Mouse (Mus musculus): ENCODE measurements around the gene Mtrf1. TPM values are rescaled to one million over a fixed set of nuclear protein-coding genes. Genes with fewer than 3 reads are reported as not detected.
"Not testable (repeated sequence)": the region's sequence is repeated elsewhere in the genome, so short reads cannot be mapped to it uniquely, and the experiment has no call there.

The Mtrf1 gene
- polyA plus RNA-seq, 1 experiment = 3.1 TPM

- no peak for TF ChIP-seq E2F4 (IDR thresholded peaks at IDR 0.05; ENCODE audit: insufficient read depth)
- TF ChIP-seq TCF12 (IDR thresholded peaks at IDR 0.05; ENCODE audit: insufficient read depth, poor library complexity, severe bottlenecking) = no peak
- no peak for TF ChIP-seq TCF3 (IDR thresholded peaks at IDR 0.05; ENCODE audit: insufficient read length, low read depth)
- TF ChIP-seq POLR2A (IDR thresholded peaks at IDR 0.05; ENCODE audit: insufficient read length, low read depth) = no peak
- TF ChIP-seq MYOD1 (IDR thresholded peaks at IDR 0.05; ENCODE audit: control insufficient read depth in 1 of 3, insufficient read length in 2 of 3, low read depth in 2 of 3) = no peak
- Histone ChIP-seq H3K79me2 (ENCODE audit: control insufficient read depth, insufficient read depth) (no peaks in the 10 kb centered on the region), H3K27me3 (ENCODE audit: control insufficient read depth, insufficient read depth, insufficient read length) (no peaks in the 10 kb centered on the region), H3K4me2 (ENCODE audit: low read depth) (no peak overlapping the region), H3ac (ENCODE audit: control insufficient read depth, insufficient read length) (no peak overlapping the region), H3K36me3 (ENCODE audit: control insufficient read depth, insufficient read depth) (no peaks in the 10 kb centered on the region), H3K4me3 (no peak overlapping the region)
These were observed 22.6 kb downstream of the Mtrf1 start for GRCm38 (mm10) chr14:79420083-79420685.

DNA sequence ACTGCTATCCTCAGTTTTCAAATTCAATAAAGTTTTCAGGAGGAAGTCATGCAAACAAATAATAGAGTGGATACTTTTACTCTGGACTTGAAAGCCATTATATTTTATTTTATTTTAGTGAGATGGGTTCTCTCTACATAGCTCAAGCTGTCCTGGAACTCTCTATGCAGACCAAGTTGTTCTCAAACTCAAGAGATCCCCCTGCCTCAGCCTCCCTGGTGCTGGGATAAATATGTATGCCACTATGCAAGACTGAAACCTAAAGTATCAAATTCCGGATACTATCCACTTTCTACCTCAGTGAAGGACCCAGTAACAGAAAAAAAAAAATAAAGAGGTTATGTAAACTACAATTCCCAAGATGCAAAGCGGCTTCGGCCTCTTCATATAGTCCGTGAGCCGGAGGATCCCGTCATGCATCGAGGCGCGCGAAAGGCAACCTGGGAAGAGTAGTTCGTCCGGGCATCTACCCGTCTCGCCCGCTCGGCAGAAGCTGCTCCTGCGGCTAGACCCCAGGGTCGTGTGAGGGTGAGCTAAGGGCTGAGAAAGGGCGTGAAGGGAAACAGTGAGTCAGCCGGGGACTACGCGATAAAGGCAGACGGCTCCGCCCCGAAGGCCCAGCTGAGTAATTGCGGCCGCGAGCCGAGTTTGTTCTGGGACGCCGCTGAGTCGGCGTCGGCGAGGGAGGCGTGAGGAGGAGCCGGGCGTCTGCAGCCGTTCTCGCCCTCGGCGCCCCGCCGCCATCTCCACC is 28.6 kb downstream of the Mtrf1 start, which contains the start of gene Kbtbd7:
Gene Kbtbd7 (plus strand): TSS at position 533 of the 751 bp plus-strand sequence.
- Histone ChIP-seq H3K4me2 (ENCODE audit: low read depth) (peak within 1 kb of the TSS; percentile 58), H3ac (ENCODE audit: control insufficient read depth, insufficient read length) (no peak within 1 kb of the TSS), H3K4me3 (peak within 1 kb of the TSS; percentile 17), H3K79me2 (ENCODE audit: control insufficient read depth, insufficient read depth) (no peaks in the 10 kb centered on the region), H3K27me3 (ENCODE audit: control insufficient read depth, insufficient read depth, insufficient read length) (no peaks in the 10 kb centered on the region), H3K36me3 (ENCODE audit: control insufficient read depth, insufficient read depth) (no peaks in the 10 kb centered on the region)
- TF ChIP-seq POLR2AphosphoS2 (IDR thresholded peaks at IDR 0.05; ENCODE audit: insufficient read length, low read depth) (no peak), MYOD1 (IDR thresholded peaks at IDR 0.05; ENCODE audit: control insufficient read depth in 1 of 3, insufficient read length in 2 of 3, low read depth in 2 of 3) (no peak), USF1 (IDR thresholded peaks at IDR 0.05; ENCODE audit: low read depth) (no peak), MYOG (IDR thresholded peaks at IDR 0.05; ENCODE audit: control insufficient read depth in 1 of 3, insufficient read depth in 1 of 3, insufficient read length in 2 of 3, low read depth in 2 of 3) (no peak), MAX (IDR thresholded peaks at IDR 0.05; ENCODE audit: low read depth) (no peak), REST (IDR thresholded peaks at IDR 0.05; ENCODE audit: insufficient read depth, insufficient read length) (no peak), CEBPB (IDR thresholded peaks at IDR 0.05; ENCODE audit: insufficient read depth, poor library complexity, severe bottlenecking) (no peak), POLR2A (IDR thresholded peaks at IDR 0.05; ENCODE audit: insufficient read length, low read depth) (no peak), SRF (IDR thresholded peaks at IDR 0.05; ENCODE audit: control insufficient read depth, insufficient read length, low read depth) (no peak), E2F4 (IDR thresholded peaks at IDR 0.05; ENCODE audit: insufficient read depth) (no peak), TCF3 (IDR thresholded peaks at IDR 0.05; ENCODE audit: insufficient read length, low read depth) (no peak), TCF12 (IDR thresholded peaks at IDR 0.05; ENCODE audit: insufficient read depth, poor library complexity, severe bottlenecking) (no peak)

DNA sequence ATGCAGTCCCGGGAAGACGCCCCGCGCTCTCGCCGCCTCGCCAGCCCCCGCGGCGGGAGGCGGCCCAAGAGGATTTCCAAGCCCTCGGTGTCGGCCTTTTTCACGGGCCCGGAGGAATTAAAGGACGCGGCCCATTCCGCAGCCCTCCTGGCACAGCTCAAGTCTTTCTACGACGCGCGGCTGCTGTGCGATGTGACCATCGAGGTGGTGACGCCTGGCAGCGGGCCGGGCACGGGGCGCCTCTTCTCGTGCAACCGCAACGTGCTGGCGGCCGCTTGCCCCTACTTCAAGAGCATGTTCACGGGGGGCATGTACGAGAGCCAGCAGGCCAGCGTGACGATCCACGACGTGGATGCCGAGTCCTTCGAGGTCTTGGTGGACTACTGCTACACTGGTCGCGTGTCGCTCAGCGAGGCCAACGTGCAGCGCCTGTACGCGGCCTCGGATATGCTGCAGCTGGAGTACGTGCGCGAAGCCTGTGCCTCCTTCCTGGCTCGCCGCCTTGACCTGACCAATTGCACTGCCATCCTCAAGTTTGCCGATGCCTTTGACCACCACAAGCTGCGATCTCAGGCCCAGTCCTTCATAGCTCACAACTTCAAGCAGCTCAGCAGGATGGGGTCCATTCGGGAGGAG is 29.3 kb downstream of the Mtrf1 start:
- H3K4me2 ChIP-seq (ENCODE audit: low read depth); H3K79me2 ChIP-seq (ENCODE audit: control insufficient read depth, insufficient read depth); H3ac ChIP-seq (ENCODE audit: control insufficient read depth, insufficient read length); H3K27me3 ChIP-seq (ENCODE audit: control insufficient read depth, insufficient read depth, insufficient read length); H3K36me3 ChIP-seq (ENCODE audit: control insufficient read depth, insufficient read depth): not testable (repeated sequence)
- H3K4me3 ChIP-seq = peak overlapping the region; percentile 17

- Histone ChIP-seq H3K4me2 (ENCODE audit: low read depth) (no peak overlapping the region), H3K36me3 (ENCODE audit: control insufficient read depth, insufficient read depth) (no peaks in the 10 kb centered on the region), H3K4me3 (no peak overlapping the region), H3ac (ENCODE audit: control insufficient read depth, insufficient read length) (no peak overlapping the region), H3K79me2 (ENCODE audit: control insufficient read depth, insufficient read depth) (no peaks in the 10 kb centered on the region), H3K27me3 (ENCODE audit: control insufficient read depth, insufficient read depth, insufficient read length) (no peaks in the 10 kb centered on the region)
- TF ChIP-seq SRF (IDR thresholded peaks at IDR 0.05; ENCODE audit: control insufficient read depth, insufficient read length, low read depth) (no peak), MYOD1 (IDR thresholded peaks at IDR 0.05; ENCODE audit: control insufficient read depth in 1 of 3, insufficient read length in 2 of 3, low read depth in 2 of 3) (no peak), REST (IDR thresholded peaks at IDR 0.05; ENCODE audit: insufficient read depth, insufficient read length) (no peak), CEBPB (IDR thresholded peaks at IDR 0.05; ENCODE audit: insufficient read depth, poor library complexity, severe bottlenecking) (no peak), MAX (IDR thresholded peaks at IDR 0.05; ENCODE audit: low read depth) (no peak), USF1 (IDR thresholded peaks at IDR 0.05; ENCODE audit: low read depth) (no peak), TCF12 (IDR thresholded peaks at IDR 0.05; ENCODE audit: insufficient read depth, poor library complexity, severe bottlenecking) (no peak), POLR2AphosphoS2 (IDR thresholded peaks at IDR 0.05; ENCODE audit: insufficient read length, low read depth) (no peak), POLR2A (IDR thresholded peaks at IDR 0.05; ENCODE audit: insufficient read length, low read depth) (no peak)
These were observed 36.5 kb downstream of the Mtrf1 start for GRCm38 (mm10) chr14:79434068-79434467.

DNA sequence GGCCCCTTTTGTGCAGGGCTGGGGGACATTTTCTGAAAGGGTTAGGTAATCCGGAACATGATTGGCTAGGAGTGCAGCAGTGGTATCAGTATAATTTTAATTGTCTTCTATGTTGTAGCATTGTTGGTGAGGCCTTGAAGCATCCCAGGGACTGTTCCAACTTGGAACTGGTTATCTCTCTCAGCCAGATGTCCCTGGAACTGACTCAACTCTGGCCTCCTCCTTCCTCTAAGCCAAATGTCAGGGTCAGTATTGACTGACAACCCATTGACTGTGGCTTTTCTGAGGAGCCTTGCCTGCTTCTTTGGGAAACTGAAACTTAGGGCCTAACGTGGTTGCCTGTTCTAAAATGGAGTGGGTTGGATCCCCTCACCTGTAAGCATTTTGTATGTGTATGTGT is 43.1 kb downstream of the Mtrf1 start:
- H3K79me2 ChIP-seq (ENCODE audit: control insufficient read depth, insufficient read depth) = no peaks in the 10 kb centered on the region
- no peaks in the 10 kb centered on the region for H3K36me3 ChIP-seq (ENCODE audit: control insufficient read depth, insufficient read depth)
- no peak overlapping the region for H3ac ChIP-seq (ENCODE audit: control insufficient read depth, insufficient read length)
- no peak overlapping the region for H3K4me2 ChIP-seq (ENCODE audit: low read depth)
- no peak overlapping the region for H3K4me3 ChIP-seq
- H3K27me3 ChIP-seq (ENCODE audit: control insufficient read depth, insufficient read depth, insufficient read length) = no peaks in the 10 kb centered on the region
- no peak for TF ChIP-seq POLR2AphosphoS2 (IDR thresholded peaks at IDR 0.05; ENCODE audit: insufficient read length, low read depth)
- no peak for TF ChIP-seq SRF (IDR thresholded peaks at IDR 0.05; ENCODE audit: control insufficient read depth, insufficient read length, low read depth)
- no peak for TF ChIP-seq MYOG (IDR thresholded peaks at IDR 0.05; ENCODE audit: control insufficient read depth in 1 of 3, insufficient read depth in 1 of 3, insufficient read length in 2 of 3, low read depth in 2 of 3)
- no peak for TF ChIP-seq E2F4 (IDR thresholded peaks at IDR 0.05; ENCODE audit: insufficient read depth)
- no peak for TF ChIP-seq CEBPB (IDR thresholded peaks at IDR 0.05; ENCODE audit: insufficient read depth, poor library complexity, severe bottlenecking)
- TF ChIP-seq MAX (IDR thresholded peaks at IDR 0.05; ENCODE audit: low read depth) = no peak

Data from myocyte (in vitro differentiated cells).